Mouse (Mus musculus): ENCODE data around the gene Stk24. TPM values are rescaled to one million over a fixed set of nuclear protein-coding genes. Genes with fewer than 3 reads are reported as not detected.
A peak's percentile ranks its signal among the peaks of the same experiment; 100 is the strongest.
"Not testable (repeated sequence)": the region's sequence is repeated elsewhere in the genome, so short reads cannot be mapped to it uniquely, and the experiment has no call there.

Stk24 gene
- 100 to 1,000 TPM; 142 to 152 TPM for total RNA-seq (2021)
- long read RNA-seq, experiment 1, transcript Stk24-201 (11 exons, 2,676 nt) = major isoform, 18 of 24 reads
- long read RNA-seq, experiment 1, partial matches to known transcripts = 2 of 24 reads
- long read RNA-seq, experiment 1, other reads (novel, unspliced or antisense) = 4 of 24 reads
- long read RNA-seq, experiment 2, transcript Stk24-201 (11 exons, 2,676 nt) = major isoform, 38 of 106 reads
- long read RNA-seq, experiment 2, partial matches to known transcripts = 6 of 106 reads
- long read RNA-seq, experiment 2, other reads (novel, unspliced or antisense) = 60 of 106 reads

GRCm38 (mm10) chr14:121379827-121380145, at the start of gene Stk24:
Gene Stk24 (minus strand): TSS chr14:121380011.
- no peak for DNase-seq (ENCODE audit: low spot score in 2 of 2)

- DNase-seq (ENCODE audit: low spot score in 2 of 2) = no peak
These were observed 48.3 kb upstream of the Stk24 start for GRCm38 (mm10) chr14:121428148-121428547.

- DNase-seq (ENCODE audit: low spot score in 2 of 2) = no peak
These were observed 46.9 kb upstream of the Stk24 start for GRCm38 (mm10) chr14:121426743-121427142.

GRCm38 (mm10) chr14:121425004-121425793, 45.4 kb upstream of the Stk24 start:
- no peak for DNase-seq (ENCODE audit: low spot score in 2 of 2)

GRCm38 (mm10) chr14:121423341-121423751, 43.5 kb upstream of the Stk24 start:
- no peak for DNase-seq (ENCODE audit: low spot score in 2 of 2)

- DNase-seq (ENCODE audit: low spot score in 2 of 2) = no peak
These were observed 43.0 kb upstream of the Stk24 start for GRCm38 (mm10) chr14:121422664-121423340.

- no peak for DNase-seq (ENCODE audit: low spot score in 2 of 2)
These were observed 42.2 kb upstream of the Stk24 start for GRCm38 (mm10) chr14:121422000-121422399.

- peak in 1 of 2 experiments; percentile 43 for DNase-seq (ENCODE audit: low spot score in 2 of 2)
These were observed 37.8 kb upstream of the Stk24 start for GRCm38 (mm10) chr14:121417594-121417993.

- DNase-seq (ENCODE audit: low spot score in 2 of 2) = no peak
These were observed 37.0 kb upstream of the Stk24 start for GRCm38 (mm10) chr14:121416626-121417319.

- no peak for DNase-seq (ENCODE audit: low spot score in 2 of 2)
These were observed 34.9 kb upstream of the Stk24 start for GRCm38 (mm10) chr14:121414635-121415241.

GRCm38 (mm10) chr14:121413726-121414125, 33.9 kb upstream of the Stk24 start:
- DNase-seq (ENCODE audit: low spot score in 2 of 2) = not testable (repeated sequence)

GRCm38 (mm10) chr14:121408944-121409343, 29.1 kb upstream of the Stk24 start:
- no peak for DNase-seq (ENCODE audit: low spot score in 2 of 2)

- no peak for DNase-seq (ENCODE audit: low spot score in 2 of 2)
These were observed 27.1 kb upstream of the Stk24 start for GRCm38 (mm10) chr14:121406943-121407342.

- no peak for DNase-seq (ENCODE audit: low spot score in 2 of 2)
These were observed 25.7 kb upstream of the Stk24 start for GRCm38 (mm10) chr14:121405546-121405945.

- no peak for DNase-seq (ENCODE audit: low spot score in 2 of 2)
These were observed 25.3 kb upstream of the Stk24 start for GRCm38 (mm10) chr14:121405120-121405519.

- no peak for DNase-seq (ENCODE audit: low spot score in 2 of 2)
These were observed 19.9 kb upstream of the Stk24 start for GRCm38 (mm10) chr14:121399676-121400075.

- no peak for DNase-seq (ENCODE audit: low spot score in 2 of 2)
These were observed 17.7 kb upstream of the Stk24 start for GRCm38 (mm10) chr14:121397471-121397870.

GRCm38 (mm10) chr14:121395125-121395524, 15.3 kb upstream of the Stk24 start:
- DNase-seq (ENCODE audit: low spot score in 2 of 2) = no peak

GRCm38 (mm10) chr14:121391927-121392326, 12.1 kb upstream of the Stk24 start:
- peak in 1 of 2 experiments; percentile 36 for DNase-seq (ENCODE audit: low spot score in 2 of 2)

GRCm38 (mm10) chr14:121387760-121388159, 7.9 kb upstream of the Stk24 start:
- no peak for DNase-seq (ENCODE audit: low spot score in 2 of 2)

- no peak for DNase-seq (ENCODE audit: low spot score in 2 of 2)
These were observed 5.6 kb upstream of the Stk24 start for GRCm38 (mm10) chr14:121385440-121385839.
